Mouse (Mus musculus) C2C12 (cell line): Measurements from ENCODE around the gene Cyp4f13.

Experiments
- CEBPB ChIP-seq: IDR thresholded peaks from one replicate; pipeline ENCODE4 v1.6.1; 2011; ENCODE audit warnings: low read depth, mild to moderate bottlenecking, control low read depth, moderate library complexity
- CTCF ChIP-seq: IDR thresholded peaks from one replicate; pipeline ENCODE4 v1.5.1; 2011; ENCODE audit not compliant: control insufficient read depth, insufficient read depth, insufficient read length
- FOSL1 ChIP-seq: IDR thresholded peaks from one replicate; pipeline ENCODE4 v1.8.0; 2011; ENCODE audit warnings: mild to moderate bottlenecking, low read length; ENCODE audit not compliant: poor library complexity, insufficient read depth, severe bottlenecking
- MAX ChIP-seq: IDR thresholded peaks from one replicate; pipeline ENCODE4 v1.6.1; 2011; ENCODE audit warnings: mild to moderate bottlenecking, control low read depth
- MYOD1 ChIP-seq: IDR thresholded peaks from one replicate; pipeline ENCODE4 v1.6.1; 2011; ENCODE audit warnings: low read depth; ENCODE audit not compliant: control insufficient read depth, insufficient read length
- MYOG ChIP-seq: IDR thresholded peaks from one replicate; pipeline ENCODE4 v1.6.1; 2011; ENCODE audit not compliant: control insufficient read depth, insufficient read length; ENCODE audit errors: extremely low read depth
- USF1 ChIP-seq: IDR thresholded peaks from one replicate; pipeline ENCODE4 v1.6.1; 2011; ENCODE audit warnings: low read depth, mild to moderate bottlenecking, control low read depth, moderate library complexity

DNA sequence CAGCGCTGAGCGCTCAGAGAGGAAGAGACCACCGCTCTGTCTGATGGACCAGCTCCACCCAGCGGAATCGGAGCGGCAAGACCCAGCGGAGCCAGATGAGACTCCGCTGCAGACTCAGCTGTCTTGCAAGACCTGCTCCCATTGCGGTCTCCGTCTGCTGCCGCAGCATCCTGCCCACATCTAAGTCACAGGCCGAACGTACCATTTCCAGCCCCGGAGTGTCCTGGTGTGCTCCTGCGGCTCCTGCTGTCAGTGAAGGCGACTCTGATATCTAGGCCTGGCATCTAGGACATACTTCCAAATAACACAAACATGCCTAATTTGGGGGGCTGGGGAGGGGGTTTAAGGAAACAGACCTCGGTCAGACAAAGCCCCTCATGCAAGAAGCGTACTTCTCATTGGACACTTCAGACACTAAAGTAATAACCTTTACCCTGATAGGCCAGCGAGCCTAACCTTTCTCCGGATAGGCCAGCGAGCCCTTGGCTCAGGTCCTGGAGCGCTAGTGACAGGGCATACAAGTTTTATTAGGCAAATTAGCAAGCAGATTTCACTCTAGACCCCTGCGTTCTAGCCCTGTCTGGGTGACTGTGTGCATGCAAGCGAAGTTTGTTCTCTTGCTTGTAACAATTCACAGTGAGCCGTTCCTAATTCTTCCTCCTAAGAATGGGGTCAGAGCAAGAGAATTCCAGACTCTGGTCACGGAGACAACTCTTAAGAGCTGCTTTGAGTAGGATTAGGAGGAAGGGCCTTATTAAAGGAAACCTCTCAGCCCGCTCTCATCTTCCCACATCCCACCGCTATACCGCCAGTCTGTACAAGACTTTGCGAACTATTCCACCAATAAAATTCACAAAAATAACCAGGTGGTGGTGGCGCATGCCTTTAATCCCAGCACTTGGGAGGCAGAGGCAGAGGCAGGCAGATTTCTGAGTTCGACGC is 55.7 kb downstream of the Cyp4f13 start, which contains the start of gene Zfp870:
- TF ChIP-seq CTCF (peak; percentile 30), MAX (no peak), FOSL1 (no peak), MYOD1 (no peak), MYOG (no peak), CEBPB (no peak), USF1 (no peak)
